Mouse (Mus musculus) hindbrain, postnatal 0 days (tissue): ENCODE results near the gene Dbn1. TPM values are rescaled to one million over a fixed set of nuclear protein-coding genes. Genes with fewer than 3 reads are reported as not detected.

ENCODE experiments used
- ATAC-seq: fragments of 200-750 bp; cut with Nextera tagmentation; 2 replicates; pipeline ENCODE4 v1.8.0; 2017; ENCODE audit warnings: mild to moderate bottlenecking, moderate TSS enrichment, moderate library complexity
- DNase-seq: peaks from one replicate; pipeline ENCODE4 v3.0.0-alpha.2; 2015; ENCODE audit warnings: low spot score
- H3K27ac ChIP-seq: fragments of 300-500 bp; sonication (generic); 2 replicates; pipeline ENCODE4 v1.5.1; 2014; ENCODE audit warnings: mild to moderate bottlenecking
- H3K27me3 ChIP-seq: fragments of 300-500 bp; sonication (generic); 2 replicates; pipeline ENCODE4 v1.6.1; 2014; ENCODE audit warnings: low read length, mixed read lengths; ENCODE audit not compliant: insufficient read depth
- H3K36me3 ChIP-seq: fragments of 300-500 bp; sonication (generic); 2 replicates; pipeline ENCODE4 v1.6.1; 2014; ENCODE audit warnings: low read length, mixed read lengths; ENCODE audit not compliant: insufficient read depth
- H3K4me1 ChIP-seq: fragments of 300-500 bp; sonication (generic); 2 replicates; pipeline ENCODE4 v1.6.1; 2014; ENCODE audit warnings: antibody characterized with exemption, low read length, mixed read lengths; ENCODE audit not compliant: insufficient read depth
- H3K4me2 ChIP-seq: fragments of 300-500 bp; sonication (generic); 2 replicates; pipeline ENCODE4 v1.6.1; 2014; ENCODE audit warnings: low read depth, mild to moderate bottlenecking, low read length, moderate library complexity, mixed read lengths
- H3K4me3 ChIP-seq: fragments of 300-500 bp; sonication (generic); 2 replicates; pipeline ENCODE4 v1.5.1; 2014; ENCODE audit warnings: low read length
- H3K9ac ChIP-seq: fragments of 300-500 bp; sonication (generic); replicated peaks from 2 replicates; pipeline ENCODE4 v1.6.1; 2014; ENCODE audit warnings: mild to moderate bottlenecking, low read length, moderate library complexity, mixed read lengths
- H3K9me3 ChIP-seq: fragments of 300-500 bp; sonication (generic); 2 replicates; pipeline ENCODE4 v1.6.1; 2016; ENCODE audit warnings: low read length, mixed read lengths
- CTCF ChIP-seq: IDR thresholded peaks from 2 replicates; pipeline ENCODE4 v1.5.1; 2016; ENCODE audit warnings: antibody characterized with exemption, control low read depth, low read depth
- WGBS: fragments of 180-500 bp; shearing (Covaris S2); extraction: QIAGEN DNeasy Blood & Tissue Kit; methylation state at CpG from one replicate; pipeline ENCODE4 v1.1.7; 2014; 5-methylcytosine and 5-hydroxymethylcytosine counted together
- polyA plus RNA-seq: library from polyadenylated mRNA; unstranded; fragments of >200 nt; fragmentation: Nextera tagmentation; extraction: Ambion mirVana; gene quantifications from 2 replicates; pipeline ENCODE4 v1.2.1, GENCODE M21; 2015
- total RNA-seq: library from RNA; depleted of rRNA; stranded (reverse); fragments of >200 nt; gene quantifications from 2 replicates; pipeline ENCODE4 v1.2.3, GENCODE M21; 2014

Gene Dbn1
- total and polyA plus RNA-seq, 2 experiments from 2014 or later: 369 to 442 TPM

GRCm38 (mm10) chr13:55502405-55502804, 14.5 kb upstream of the Dbn1 start:
- Histone ChIP-seq H3K4me3 (no peak overlapping the region), H3K27me3 (no peaks in the 10 kb centered on the region), H3K4me2 (no peak overlapping the region), H3K27ac (no peak overlapping the region), H3K9ac (no peak overlapping the region), H3K36me3 (peaks cover 20% of the 10 kb centered on the region; the same call in 1 of the 2 replicates), H3K9me3 (no peaks in the 10 kb centered on the region), H3K4me1 (no peaks in the 10 kb centered on the region)
- ATAC-seq (no peak), DNase-seq (no peak)
- WGBS: 79% methylated on average over 8 of the region's 8 CpGs
- TF ChIP-seq CTCF: no peak

- Histone ChIP-seq H3K4me2 (no peak overlapping the region), H3K36me3 (peaks cover 10% of the 10 kb centered on the region; the same call in 1 of the 2 replicates)
- TF ChIP-seq CTCF: no peak
Observed at GRCm38 (mm10) chr13:55500575-55500974, 12.7 kb upstream of the Dbn1 start.

GRCm38 (mm10) chr13:55498906-55499305, 11.0 kb upstream of the Dbn1 start:
- Histone ChIP-seq H3K36me3 (peaks cover 10% of the 10 kb centered on the region; the same call in 1 of the 2 replicates), H3K27ac (no peak overlapping the region), H3K9ac (no peak overlapping the region), H3K4me3 (no peak overlapping the region), H3K9me3 (no peaks in the 10 kb centered on the region), H3K4me2 (no peak overlapping the region), H3K4me1 (peaks cover 16% of the 10 kb centered on the region), H3K27me3 (no peaks in the 10 kb centered on the region)
- 60% methylated on average over 11 of the region's 11 CpGs for WGBS
- no peak for TF ChIP-seq CTCF
- DNase-seq (no peak), ATAC-seq (no peak)

More at GRCm38 (mm10) chr13:55500575-55500974, 12.7 kb upstream of the Dbn1 start:
- WGBS: 83% methylated on average over 10 of the region's 10 CpGs
- ATAC-seq (no peak), DNase-seq (no peak)
- H3K27ac ChIP-seq: no peak overlapping the region
- no peak overlapping the region for H3K4me3 ChIP-seq
- peaks cover 12% of the 10 kb centered on the region for H3K4me1 ChIP-seq
- H3K9ac ChIP-seq: no peak overlapping the region
- H3K9me3 ChIP-seq: no peaks in the 10 kb centered on the region
- no peaks in the 10 kb centered on the region for H3K27me3 ChIP-seq

- no peaks in the 10 kb centered on the region for H3K36me3 ChIP-seq
- H3K9ac ChIP-seq: no peak overlapping the region; the same call in 1 of the 2 replicates
- no peaks in the 10 kb centered on the region for H3K9me3 ChIP-seq
- H3K4me2 ChIP-seq: no peak overlapping the region
- ATAC-seq (no peak), DNase-seq (no peak)
- TF ChIP-seq CTCF: no peak
- H3K27ac ChIP-seq: peak overlapping the region; percentile 48; the same call in 1 of the 2 replicates
- WGBS: 60% methylated on average over 6 of the region's 6 CpGs
- H3K4me1 ChIP-seq: peaks cover 16% of the 10 kb centered on the region
- no peak overlapping the region for H3K4me3 ChIP-seq
- no peaks in the 10 kb centered on the region for H3K27me3 ChIP-seq
Observed at GRCm38 (mm10) chr13:55496661-55497060, 8.8 kb upstream of the Dbn1 start.

DNA sequence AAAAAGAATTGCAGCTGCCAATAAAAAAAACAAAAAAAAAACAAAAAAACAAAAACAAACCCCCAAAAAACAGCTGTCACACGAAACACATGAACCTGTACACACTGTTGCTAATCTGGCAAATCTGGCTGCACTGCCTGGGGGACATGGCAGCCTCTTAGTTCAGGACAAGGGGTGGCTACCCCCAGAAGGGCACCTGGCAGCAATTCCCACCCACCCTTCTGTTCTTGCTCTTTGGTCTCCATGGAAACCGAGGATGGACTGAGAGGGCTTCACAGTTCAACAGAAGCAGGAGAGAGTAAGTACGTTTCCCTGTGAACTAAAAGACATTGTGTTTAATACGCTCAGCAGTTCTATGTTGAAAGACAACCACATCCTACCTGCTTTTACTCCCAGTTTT, 7.8 kb upstream of the Dbn1 start:
- H3K9ac ChIP-seq: no peak overlapping the region; the same call in 1 of the 2 replicates
- DNase-seq: peak; percentile 45
- TF ChIP-seq CTCF: no peak
- no peaks in the 10 kb centered on the region for H3K36me3 ChIP-seq
- no peak for ATAC-seq
- H3K4me1 ChIP-seq: peaks cover 16% of the 10 kb centered on the region
- H3K27me3 ChIP-seq: no peaks in the 10 kb centered on the region
- no peaks in the 10 kb centered on the region for H3K9me3 ChIP-seq
- WGBS: 16% methylated on average over 4 of the region's 4 CpGs
- H3K27ac ChIP-seq: peak overlapping the region; percentile 48; the same call in 1 of the 2 replicates
- no peak overlapping the region for H3K4me3 ChIP-seq
- peak overlapping the region; percentile 10; the same call in 1 of the 2 replicates for H3K4me2 ChIP-seq

DNA sequence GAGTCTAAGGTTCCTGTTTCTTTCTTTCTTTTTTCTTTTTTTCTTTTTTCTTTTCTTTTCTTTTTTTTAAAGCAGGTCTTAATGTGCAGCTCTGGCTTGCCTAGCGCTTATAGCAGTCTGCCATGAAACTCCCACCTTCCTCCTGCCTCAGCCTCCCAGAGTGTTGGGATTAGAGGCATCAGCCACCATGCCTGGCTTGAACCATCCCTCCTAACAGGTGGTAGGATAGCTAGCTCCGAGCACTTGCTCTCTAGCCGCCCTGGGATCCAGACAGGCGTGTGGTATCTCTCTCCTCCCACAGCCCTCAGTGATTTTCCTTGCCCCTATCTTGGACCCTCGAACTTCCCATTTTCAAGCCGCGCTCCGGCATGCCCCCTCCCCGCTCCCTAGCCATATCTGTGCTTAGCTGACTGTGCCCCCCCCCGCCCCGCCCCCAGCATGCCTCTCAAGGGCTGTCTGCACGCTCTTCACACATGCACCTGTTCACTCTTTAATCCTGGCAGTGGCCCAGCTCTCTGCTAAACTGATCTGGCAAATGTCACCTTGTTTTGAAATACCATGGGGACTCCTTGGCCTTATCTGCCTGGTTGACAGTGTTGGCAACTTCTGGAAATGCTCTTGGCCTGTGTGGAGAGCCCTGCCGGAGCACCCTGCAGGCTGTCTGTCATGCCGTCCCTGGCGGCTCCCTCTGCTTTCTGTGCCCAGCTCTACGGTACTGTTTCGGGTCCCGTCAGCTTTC, 7.1 kb upstream of the Dbn1 start:
- Histone ChIP-seq H3K27ac (peak overlapping the region; percentile 45), H3K9me3 (no peaks in the 10 kb centered on the region), H3K4me1 (peaks cover 16% of the 10 kb centered on the region), H3K36me3 (no peaks in the 10 kb centered on the region), H3K4me3 (no peak overlapping the region), H3K27me3 (no peaks in the 10 kb centered on the region), H3K4me2 (no peak overlapping the region; the same call in 1 of the 2 replicates), H3K9ac (no peak overlapping the region; the same call in 1 of the 2 replicates)
- 14% methylated on average over 18 of the region's 18 CpGs for WGBS
- ATAC-seq: peak; percentile 59; the same call in 1 of the 2 replicates
- no peak for TF ChIP-seq CTCF
- peak; percentile 70 for DNase-seq

- H3K27ac ChIP-seq: no peak overlapping the region; the same call in 1 of the 2 replicates
- TF ChIP-seq CTCF: no peak
- no peak for DNase-seq
Observed at GRCm38 (mm10) chr13:55494257-55494656, 6.3 kb upstream of the Dbn1 start.

More at GRCm38 (mm10) chr13:55494257-55494656, 6.3 kb upstream of the Dbn1 start:
- Histone ChIP-seq H3K36me3 (no peaks in the 10 kb centered on the region), H3K9ac (no peak overlapping the region), H3K4me2 (no peak overlapping the region), H3K9me3 (no peaks in the 10 kb centered on the region), H3K4me3 (no peak overlapping the region), H3K27me3 (no peaks in the 10 kb centered on the region), H3K4me1 (peaks cover 16% of the 10 kb centered on the region)
- WGBS: 31% methylated on average over 2 of the region's 2 CpGs
- no peak for ATAC-seq
